Mouse (Mus musculus) cortical plate, adult 2 months (tissue): ENCODE measurements around the gene Josd2.

Source experiments
- CTCF ChIP-seq: fragments of 200-500 bp; IDR thresholded peaks from 2 replicates; pipeline ENCODE4 v1.5.1; 2011; ENCODE audit warnings: mild to moderate bottlenecking, control low read depth, low read length; ENCODE audit not compliant: insufficient read depth; ENCODE audit errors: extremely low read depth
- POLR2A ChIP-seq: fragments of 200-500 bp; IDR thresholded peaks from 2 replicates; pipeline ENCODE4 v1.6.1; 2011; ENCODE audit warnings: mild to moderate bottlenecking, low read length, control low read depth; ENCODE audit not compliant: insufficient read depth; ENCODE audit errors: extremely low read depth

DNA sequence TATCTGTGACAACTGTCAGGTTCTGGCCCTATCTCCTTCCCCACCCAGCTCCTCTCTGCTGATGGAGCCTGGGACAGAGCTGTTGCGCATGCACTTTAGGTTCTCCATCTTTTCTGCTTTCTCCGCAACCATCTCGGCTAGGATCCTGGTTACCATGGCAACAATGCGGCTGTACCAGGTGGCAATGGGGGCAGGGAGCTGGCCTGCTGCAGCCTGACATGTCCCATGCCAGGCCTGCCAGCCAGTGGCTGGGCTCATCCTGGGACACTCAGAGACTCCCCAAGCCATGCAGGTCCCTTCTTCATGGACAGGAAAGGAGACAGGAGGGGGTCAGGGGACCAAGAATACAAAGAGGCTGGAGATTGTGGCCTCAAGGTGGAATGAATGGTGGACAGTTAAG, 3.3 kb upstream of the Josd2 start:
- no peak for TF ChIP-seq CTCF
- TF ChIP-seq POLR2A: 0 out of 2 replicates have a peak, but pooled peaks have one; percentile 35
